Mouse (Mus musculus) kidney, postnatal 0 days (tissue): ENCODE measurements around the gene Tub. TPM values are rescaled to one million over a fixed set of nuclear protein-coding genes. Genes with fewer than 3 reads are reported as not detected.

Experiments
- ATAC-seq: fragments of 200-750 bp; cut with Nextera tagmentation; replicated peaks from 2 replicates; pipeline ENCODE4 v1.8.0; 2017; ENCODE audit warnings: low read depth, moderate number of reproducible peaks, moderate TSS enrichment, moderate library complexity; ENCODE audit not compliant: low FRiP score
- DNase-seq: peaks from one replicate; pipeline ENCODE4 v3.0.0-alpha.2; 2016; ENCODE audit warnings: low spot score
- H3K27ac ChIP-seq: fragments of 300-500 bp; sonication (generic); 2 replicates; pipeline ENCODE4 v1.5.1; 2014; ENCODE audit warnings: mild to moderate bottlenecking
- H3K27me3 ChIP-seq: fragments of 300-500 bp; sonication (generic); 2 replicates; pipeline ENCODE4 v1.6.1; 2014; ENCODE audit warnings: low read length, mixed read lengths; ENCODE audit not compliant: insufficient read depth
- H3K36me3 ChIP-seq: fragments of 300-500 bp; sonication (generic); 2 replicates; pipeline ENCODE4 v1.6.1; 2014; ENCODE audit warnings: low read length, mixed read lengths; ENCODE audit not compliant: insufficient read depth
- H3K4me1 ChIP-seq: fragments of 300-500 bp; sonication (generic); replicated peaks from 2 replicates; pipeline ENCODE4 v1.6.1; 2014; ENCODE audit warnings: antibody characterized with exemption, low read length, mixed read lengths; ENCODE audit not compliant: insufficient read depth
- H3K4me2 ChIP-seq: fragments of 300-500 bp; sonication (generic); 2 replicates; pipeline ENCODE4 v1.6.1; 2014; ENCODE audit warnings: mild to moderate bottlenecking, low read length, moderate library complexity, mixed read lengths
- H3K4me3 ChIP-seq: fragments of 300-500 bp; sonication (generic); replicated peaks from 2 replicates; pipeline ENCODE4 v1.5.1; 2014; ENCODE audit warnings: low read depth, low read length
- H3K9ac ChIP-seq: fragments of 300-500 bp; sonication (generic); 2 replicates; pipeline ENCODE4 v1.6.1; 2014; ENCODE audit warnings: low read depth, low read length
- H3K9me3 ChIP-seq: fragments of 300-500 bp; sonication (generic); replicated peaks from 2 replicates; pipeline ENCODE4 v1.6.1; 2016; ENCODE audit warnings: low read length, inconsistent platforms, mixed read lengths
- CTCF ChIP-seq: IDR thresholded peaks from 2 replicates; pipeline ENCODE4 v1.5.1; 2016; ENCODE audit warnings: antibody characterized with exemption, low read depth, mild to moderate bottlenecking, moderate library complexity
- WGBS: fragments of 180-500 bp; shearing (Covaris S2); extraction: QIAGEN DNeasy Blood & Tissue Kit; methylation state at CpG from one replicate; pipeline ENCODE4 v1.1.7; 2014; 5-methylcytosine and 5-hydroxymethylcytosine counted together
- polyA plus RNA-seq: library from polyadenylated mRNA; unstranded; fragments of >200 nt; fragmentation: Nextera tagmentation; extraction: Ambion mirVana; gene quantifications from 2 replicates; pipeline ENCODE4 v1.2.1, GENCODE M21; 2015

The Tub gene
- polyA plus RNA-seq, 1 experiment from 2014 or later, result 0.36 TPM

DNA sequence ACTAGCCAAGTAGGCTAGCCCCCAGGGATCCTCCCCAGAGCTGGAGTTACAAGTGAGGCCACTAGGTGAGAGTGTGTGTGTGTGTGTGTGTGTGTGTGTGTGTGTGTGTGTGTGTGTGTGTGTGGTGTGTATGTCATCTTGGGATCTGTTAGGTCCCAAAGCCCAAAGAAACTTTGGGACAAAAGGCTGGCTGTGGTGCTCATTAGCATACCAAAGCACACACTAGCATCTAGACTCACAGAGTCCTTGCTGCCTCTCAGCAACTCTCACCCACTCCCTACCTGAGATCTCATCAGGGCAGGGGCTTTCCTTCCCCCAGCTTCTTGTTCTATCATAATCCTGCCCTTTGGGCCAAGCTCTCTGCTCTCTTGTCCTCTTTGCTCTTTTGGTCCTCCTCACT is 1.5 kb upstream of the Tub start:
- Histone ChIP-seq H3K9me3 (no peaks in the 10 kb centered on the region), H3K4me2 (no peak overlapping the region), H3K27me3 (peaks cover 21% of the 10 kb centered on the region), H3K4me1 (no peaks in the 10 kb centered on the region; the same call in 1 of the 2 replicates), H3K4me3 (no peak overlapping the region), H3K27ac (no peak overlapping the region), H3K36me3 (no peaks in the 10 kb centered on the region), H3K9ac (no peak overlapping the region)
- ATAC-seq (no peak), DNase-seq (no peak)
- no peak for TF ChIP-seq CTCF

DNA sequence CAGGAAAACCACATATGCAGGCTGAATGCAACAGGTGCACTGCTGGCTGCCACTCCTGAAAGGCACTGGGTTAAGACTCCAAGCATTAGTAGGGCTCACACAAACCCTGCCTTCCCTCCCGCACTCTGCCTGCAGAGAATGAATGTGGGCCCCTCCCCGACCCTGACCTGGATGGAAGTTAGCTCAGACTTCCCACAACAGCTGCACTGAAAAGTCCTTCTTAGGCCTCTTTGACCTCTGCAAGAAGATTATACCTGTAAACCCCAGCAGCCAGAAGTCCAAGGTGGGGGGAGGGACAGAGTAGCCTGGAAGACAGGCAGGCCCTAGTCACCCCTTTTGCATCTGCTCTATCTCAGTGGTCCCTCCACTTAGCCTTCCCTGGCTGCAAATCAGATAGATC is 837 bp upstream of the Tub start:
- H3K9me3 ChIP-seq, result no peaks in the 10 kb centered on the region
- no peak overlapping the region for H3K4me2 ChIP-seq
- H3K4me1 ChIP-seq, result no peaks in the 10 kb centered on the region; the same call in 1 of the 2 replicates
- no peak for ATAC-seq
- WGBS, result 30% methylated on average over 2 of the region's 2 CpGs
- DNase-seq, result no peak
- H3K27ac ChIP-seq, result no peak overlapping the region
- no peak for TF ChIP-seq CTCF
- no peak overlapping the region for H3K4me3 ChIP-seq
- H3K9ac ChIP-seq, result no peak overlapping the region
- no peaks in the 10 kb centered on the region for H3K36me3 ChIP-seq
- H3K27me3 ChIP-seq, result peaks cover 21% of the 10 kb centered on the region

DNA sequence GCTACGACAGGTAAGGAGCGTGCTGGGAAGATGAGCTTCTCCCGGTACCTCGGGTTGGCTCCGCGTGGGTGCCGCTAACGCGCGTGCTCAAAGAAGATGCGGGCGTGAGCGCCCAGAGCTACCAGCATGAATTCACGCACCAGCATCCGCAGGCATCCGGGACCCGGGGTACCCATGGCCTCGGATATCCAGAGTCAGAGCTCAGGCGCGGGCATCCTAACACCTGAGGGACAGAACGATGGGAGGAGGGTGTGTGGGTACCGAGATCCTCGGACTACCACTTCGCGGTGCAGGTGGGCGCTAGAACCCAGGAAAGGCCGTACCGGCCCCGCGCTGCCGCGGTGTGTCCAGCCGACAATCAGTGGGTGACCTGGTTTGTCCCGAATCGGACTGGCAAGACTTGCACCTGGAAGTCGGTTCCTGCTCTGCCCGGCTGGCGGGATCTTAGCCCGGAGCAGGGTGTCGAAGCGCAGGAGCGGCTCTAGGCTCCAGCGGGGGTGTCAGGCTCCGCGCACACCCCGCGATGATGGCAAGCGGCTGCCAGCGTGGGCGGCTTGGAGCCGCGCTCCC is 709 bp downstream of the Tub start:
- WGBS, result under 1% methylated on average over 52 of the region's 52 CpGs
- H3K27ac ChIP-seq, result no peak overlapping the region
- peak overlapping the region; percentile 87 for H3K4me2 ChIP-seq
- H3K27me3 ChIP-seq, result peaks cover 21% of the 10 kb centered on the region
- DNase-seq (no peak), ATAC-seq (peak; percentile 23; the same call in 1 of the 2 replicates)
- H3K9me3 ChIP-seq, result no peaks in the 10 kb centered on the region
- peak overlapping the region; percentile 40 for H3K4me3 ChIP-seq
- H3K4me1 ChIP-seq, result no peaks in the 10 kb centered on the region; the same call in 1 of the 2 replicates
- H3K9ac ChIP-seq, result peak overlapping the region; percentile 32; the same call in 1 of the 2 replicates
- H3K36me3 ChIP-seq, result no peaks in the 10 kb centered on the region
- TF ChIP-seq CTCF, result no peak

- Histone ChIP-seq H3K27me3 (peaks cover 21% of the 10 kb centered on the region), H3K4me3 (no peak overlapping the region), H3K9ac (no peak overlapping the region), H3K36me3 (no peaks in the 10 kb centered on the region), H3K27ac (no peak overlapping the region), H3K4me2 (no peak overlapping the region), H3K9me3 (no peaks in the 10 kb centered on the region), H3K4me1 (no peaks in the 10 kb centered on the region; the same call in 1 of the 2 replicates)
- no peak for TF ChIP-seq CTCF
- 74% methylated on average over 6 of the region's 6 CpGs for WGBS
- no peak for ATAC-seq
- DNase-seq, result no peak
Measured at GRCm38 (mm10) chr7:108952801-108953200, 2.7 kb downstream of the Tub start.

- peak; percentile 62 for TF ChIP-seq CTCF
- no peak; the same call in 1 of the 2 replicates for ATAC-seq
- no peaks in the 10 kb centered on the region; the same call in 1 of the 2 replicates for H3K4me1 ChIP-seq
- no peak overlapping the region for H3K4me2 ChIP-seq
- DNase-seq, result peak; percentile 18
- no peaks in the 10 kb centered on the region for H3K36me3 ChIP-seq
- H3K27me3 ChIP-seq, result peaks cover 20% of the 10 kb centered on the region
- H3K4me3 ChIP-seq, result no peak overlapping the region
- no peak overlapping the region for H3K9ac ChIP-seq
- no peaks in the 10 kb centered on the region for H3K9me3 ChIP-seq
- 47% methylated on average over 4 of the region's 4 CpGs for WGBS
- no peak overlapping the region for H3K27ac ChIP-seq
Measured at GRCm38 (mm10) chr7:108954185-108954584, 4.0 kb downstream of the Tub start.

DNA sequence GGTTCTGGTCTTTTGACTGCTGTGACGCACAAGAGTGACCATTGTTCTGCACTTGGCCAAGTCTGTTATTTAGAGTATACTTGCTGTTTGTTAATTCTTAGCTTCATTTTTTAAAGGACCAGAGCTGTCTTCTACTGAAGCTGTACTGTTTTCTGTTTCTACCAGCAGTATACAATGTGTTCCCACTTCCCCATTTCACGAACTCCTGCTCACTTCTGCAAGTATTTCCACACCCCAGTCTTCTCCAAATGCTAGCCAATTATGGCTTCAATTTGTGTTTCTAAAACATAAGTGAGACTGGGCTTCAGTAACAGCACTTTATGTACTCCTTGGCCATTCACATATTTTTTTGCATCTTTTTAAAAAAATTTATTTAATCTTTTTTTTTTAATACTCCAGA is 7.6 kb downstream of the Tub start:
- no peak for DNase-seq
- H3K4me1 ChIP-seq, result no peaks in the 10 kb centered on the region
- 83% methylated on average over 2 of the region's 2 CpGs for WGBS
- no peak for TF ChIP-seq CTCF
- H3K27ac ChIP-seq, result no peak overlapping the region
- no peak overlapping the region for H3K9ac ChIP-seq
- no peak for ATAC-seq
- H3K4me2 ChIP-seq, result no peak overlapping the region
- H3K27me3 ChIP-seq, result no peaks in the 10 kb centered on the region
- H3K9me3 ChIP-seq, result no peaks in the 10 kb centered on the region
- no peaks in the 10 kb centered on the region for H3K36me3 ChIP-seq
- no peak overlapping the region for H3K4me3 ChIP-seq

DNA sequence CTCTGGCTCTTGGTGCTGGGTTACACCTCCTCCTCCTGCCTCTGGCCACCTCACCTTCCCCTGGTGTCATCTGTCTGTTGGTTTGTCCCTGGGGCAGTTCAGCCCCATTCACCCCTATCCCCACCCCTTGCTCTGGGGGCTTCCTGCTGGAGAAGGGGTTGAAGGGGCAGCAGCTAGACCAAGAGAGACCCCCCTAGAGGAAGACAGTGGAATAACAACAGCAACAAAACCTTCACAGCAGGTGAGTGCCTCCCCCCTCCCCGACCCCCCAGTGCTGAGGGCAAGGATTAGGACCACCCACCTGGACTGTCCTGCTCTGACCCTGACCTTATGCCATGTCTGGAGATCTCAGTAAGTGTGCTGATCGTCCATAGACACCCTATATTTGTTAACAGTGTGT is 15.8 kb downstream of the Tub start:
- no peak overlapping the region for H3K9ac ChIP-seq
- H3K4me3 ChIP-seq, result no peak overlapping the region
- H3K4me2 ChIP-seq, result no peak overlapping the region
- TF ChIP-seq CTCF, result peak; percentile 37; the same call in 1 of the 2 replicates
- no peaks in the 10 kb centered on the region for H3K9me3 ChIP-seq
- no peaks in the 10 kb centered on the region for H3K4me1 ChIP-seq
- DNase-seq (no peak), ATAC-seq (no peak)
- WGBS, result 26% methylated on average over 2 of the region's 2 CpGs
- no peak overlapping the region for H3K27ac ChIP-seq
- H3K36me3 ChIP-seq, result no peaks in the 10 kb centered on the region
- H3K27me3 ChIP-seq, result no peaks in the 10 kb centered on the region
